9 mouse cellular contexts compared by ENCODE assay signal in the genomic region with DNA sequence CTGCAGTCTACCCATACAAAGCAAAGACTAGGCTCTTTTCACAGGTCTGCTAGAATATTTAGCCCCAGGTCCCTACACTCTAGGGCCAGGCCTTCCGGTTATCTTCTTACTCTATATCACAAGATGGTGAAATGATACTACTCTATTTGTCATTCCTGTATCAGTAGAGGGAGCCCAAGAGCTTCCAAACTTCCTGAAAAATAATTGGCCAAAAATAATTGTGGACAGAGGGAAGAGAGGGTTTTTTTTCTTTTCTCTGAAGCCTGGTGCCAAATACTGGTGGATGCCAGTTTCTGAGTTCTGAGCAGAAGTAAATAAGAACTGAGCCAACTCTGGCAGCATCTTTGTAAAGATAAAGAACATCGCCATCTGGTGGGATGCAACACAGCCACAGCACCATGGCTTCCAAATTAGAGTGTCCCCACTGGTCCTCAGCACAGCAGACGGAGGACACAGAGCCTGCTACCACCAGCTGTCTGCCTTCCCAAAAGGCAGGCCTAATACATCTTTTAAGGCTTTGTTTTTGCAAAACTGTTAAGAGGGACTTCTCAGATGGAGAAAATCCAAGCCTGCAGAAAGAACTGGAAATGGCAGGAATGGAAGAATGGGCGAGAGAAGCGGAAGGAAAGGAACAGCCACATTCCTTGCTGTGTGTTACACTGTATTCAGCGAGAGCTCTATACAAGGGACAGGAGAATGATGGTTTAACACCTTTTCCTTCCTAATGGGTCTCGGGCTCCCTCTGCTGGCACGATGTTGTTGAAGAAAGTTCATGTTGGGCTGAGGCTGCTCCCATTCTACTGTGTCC.
DNase-seq lines count a peak whose midpoint lies in the region; ATAC-seq and TF ChIP-seq lines count a peak whose summit lies in the region.
"Had no signal": no experiment of that assay in that cellular context is flagged by ENCODE, and none has a peak within 500 bp of the region (broad histone marks: within the 10 kb centered on the region; RNA-seq: fewer than 3 reads in every experiment).

No protein-coding gene starts in this region.

- WGBS in forebrain, embryonic 14.5 days: 25% methylated on average over 8 of the region's 8 CpGs
- WGBS in hindbrain, embryonic 14.5 days: 33% methylated on average over 8 of the region's 8 CpGs

- no peak overlapping the region for H3K9ac ChIP-seq in ES-E14 (ENCODE audit: insufficient read depth, low read depth, low read length, poor library complexity, severe bottlenecking)
- H3K9ac ChIP-seq in forebrain, embryonic 14.5 days (ENCODE audit: low read length): no peak overlapping the region
- no peak overlapping the region for H3K9ac ChIP-seq in hindbrain, embryonic 14.5 days

- H3K27ac ChIP-seq in ES-E14 (ENCODE audit: insufficient read depth, low read depth, low read length, poor library complexity, severe bottlenecking): no peak overlapping the region
- peak overlapping the region; percentile 81 for H3K27ac ChIP-seq in forebrain, embryonic 14.5 days (ENCODE audit: low read depth, low read length)
- peak overlapping the region; percentile 63 for H3K27ac ChIP-seq in hindbrain, embryonic 14.5 days
- H3K27ac ChIP-seq: macrophage had no signal

- peaks cover 3% of the 10 kb centered on the region; the same call in 1 of the 2 replicates for H3K36me3 ChIP-seq in ES-E14 (ENCODE audit: control insufficient read depth, insufficient read depth, low read length, poor library complexity, severe bottlenecking)
- H3K36me3 ChIP-seq in forebrain, embryonic 14.5 days (ENCODE audit: control insufficient read depth, insufficient read depth, low read length): no peaks in the 10 kb centered on the region; the same call in 1 of the 2 replicates
- 0 out of 2 replicates have a peak, but pooled peaks cover 7% of the 10 kb centered on the region for H3K36me3 ChIP-seq in hindbrain, embryonic 14.5 days (replicated peaks; ENCODE audit: control insufficient read depth, insufficient read depth)

- H3K27me3 ChIP-seq in forebrain, embryonic 14.5 days (replicated peaks; ENCODE audit: control insufficient read depth, insufficient read depth, low read length): no peaks in the 10 kb centered on the region
- H3K27me3 ChIP-seq in hindbrain, embryonic 14.5 days (ENCODE audit: control insufficient read depth, insufficient read depth, low read length): no peaks in the 10 kb centered on the region

- H3K4me3 ChIP-seq in ES-E14 (ENCODE audit: insufficient read depth in 1 of 2, low read depth in 1 of 2, low read length in 2 of 2, poor library complexity in 1 of 2, severe bottlenecking in 1 of 2): no peak overlapping the region
- no peak overlapping the region for H3K4me3 ChIP-seq in forebrain, embryonic 14.5 days (ENCODE audit: low read depth, low read length)
- H3K4me3 ChIP-seq in hindbrain, embryonic 14.5 days (replicated peaks; ENCODE audit: low read length): no peak overlapping the region

- 0 out of 2 replicates have a peak overlapping the region, but pooled peaks have one; percentile 10 for H3K4me2 ChIP-seq in forebrain, embryonic 14.5 days (ENCODE audit: low read length)
- H3K4me2 ChIP-seq in hindbrain, embryonic 14.5 days (replicated peaks): peak overlapping the region; percentile 25

- in situ Hi-C loops in ES-E14 (cut with MboI; ENCODE audit: low sequenced_read_pairs in 2 of 2, unreplicated experiment in 2 of 2): loop anchor here (25.0 kb wide), 1 partner anchor 452 kb away; no protein-coding TSS in a partner anchor

- DNase-seq in ES-E14 (ENCODE audit: low read depth, low spot score): peak; percentile 59
- DNase-seq in c-Kit-positive CD71-positive TER-119-negative erythroid progenitor cells, embryonic 14.5 days (ENCODE audit: low read depth): peak; percentile 20
- peak; percentile 96 for DNase-seq in forebrain, embryonic 14.5 days (ENCODE audit: low spot score)
- DNase-seq in hindbrain, embryonic 14.5 days (ENCODE audit: low spot score): peak; percentile 93
- peak; percentile 79 to 90 for DNase-seq in layer of hippocampus, postnatal 14 days (ENCODE audit: low spot score in 2 of 2)
- DNase-seq in right cerebral cortex, postnatal 14 days: peak; percentile 86
- DNase-seq in urinary bladder, postnatal 25 days (ENCODE audit: low spot score): peak; percentile 63

- ATAC-seq in forebrain, embryonic 14.5 days: peak; percentile 95
- ATAC-seq in hindbrain, embryonic 14.5 days (ENCODE audit: low FRiP score): peak; percentile 94
- ATAC-seq in megakaryocyte, adult 5-6 weeks (ENCODE audit: poor library complexity, severe bottlenecking): peak; percentile 83

- no peaks in the 10 kb centered on the region for H3K4me1 ChIP-seq in ES-E14 (ENCODE audit: control insufficient read depth in 2 of 2, insufficient read depth in 2 of 2, low read length in 2 of 2, poor library complexity in 1 of 2)
- peaks cover 8% of the 10 kb centered on the region; the same call in 1 of the 2 replicates for H3K4me1 ChIP-seq in forebrain, embryonic 14.5 days (ENCODE audit: control insufficient read depth, insufficient read depth, low read length)
- H3K4me1 ChIP-seq in hindbrain, embryonic 14.5 days (replicated peaks; ENCODE audit: control insufficient read depth, insufficient read depth, low read length): no peaks in the 10 kb centered on the region

- H3K9me3 ChIP-seq in ES-E14 (ENCODE audit: control insufficient read depth, insufficient read depth, low read depth, low read length): no peaks in the 10 kb centered on the region
- no peaks in the 10 kb centered on the region for H3K9me3 ChIP-seq in forebrain, embryonic 14.5 days (replicated peaks; ENCODE audit: control insufficient read depth, low read length)
- no peaks in the 10 kb centered on the region for H3K9me3 ChIP-seq in hindbrain, embryonic 14.5 days (ENCODE audit: control insufficient read depth, low read length)

TF ChIP-seq in ES-E14, 5 proteins besides CTCF, POLR2A, EP300 and RAD21:
- no peak for TF ChIP-seq MAFK (IDR thresholded peaks at IDR 0.05; ENCODE audit: insufficient read depth, low read depth, low read length)
- TF ChIP-seq ZNF384 (IDR thresholded peaks at IDR 0.05; ENCODE audit: low read depth, low read length): peak; percentile 46; the same call in 1 of the 2 replicates
- TF ChIP-seq ZC3H11A (IDR thresholded peaks at IDR 0.05; ENCODE audit: borderline replicate concordance, low read depth, low read length): peak; percentile 55; the same call in 1 of the 2 replicates

Comparison
In these comparisons a context has a peak if more than half of its experiments do, and no peak if none do; other contexts are left out.
1. DNase-seq: peak in every context shown above with its lines; median percentile 96 in forebrain, embryonic 14.5 days; 93 in hindbrain, embryonic 14.5 days; 86 in right cerebral cortex, postnatal 14 days; 84 in layer of hippocampus, postnatal 14 days; 63 in urinary bladder, postnatal 25 days; 59 in ES-E14; 20 in c-Kit-positive CD71-positive TER-119-negative erythroid progenitor cells, embryonic 14.5 days.